Mouse (Mus musculus): ENCODE data around the gene Entpd5. TPM values are rescaled to one million over a fixed set of nuclear protein-coding genes. Genes with fewer than 3 reads are reported as not detected.
A peak's percentile ranks its signal among the peaks of the same experiment; 100 is the strongest.

The Entpd5 gene
- 10.4 and 11.4 TPM in 2 replicates for polyA plus RNA-seq (2016; fragmentation: Nextera tagmentation; extraction: Ambion mirVana)

DNA sequence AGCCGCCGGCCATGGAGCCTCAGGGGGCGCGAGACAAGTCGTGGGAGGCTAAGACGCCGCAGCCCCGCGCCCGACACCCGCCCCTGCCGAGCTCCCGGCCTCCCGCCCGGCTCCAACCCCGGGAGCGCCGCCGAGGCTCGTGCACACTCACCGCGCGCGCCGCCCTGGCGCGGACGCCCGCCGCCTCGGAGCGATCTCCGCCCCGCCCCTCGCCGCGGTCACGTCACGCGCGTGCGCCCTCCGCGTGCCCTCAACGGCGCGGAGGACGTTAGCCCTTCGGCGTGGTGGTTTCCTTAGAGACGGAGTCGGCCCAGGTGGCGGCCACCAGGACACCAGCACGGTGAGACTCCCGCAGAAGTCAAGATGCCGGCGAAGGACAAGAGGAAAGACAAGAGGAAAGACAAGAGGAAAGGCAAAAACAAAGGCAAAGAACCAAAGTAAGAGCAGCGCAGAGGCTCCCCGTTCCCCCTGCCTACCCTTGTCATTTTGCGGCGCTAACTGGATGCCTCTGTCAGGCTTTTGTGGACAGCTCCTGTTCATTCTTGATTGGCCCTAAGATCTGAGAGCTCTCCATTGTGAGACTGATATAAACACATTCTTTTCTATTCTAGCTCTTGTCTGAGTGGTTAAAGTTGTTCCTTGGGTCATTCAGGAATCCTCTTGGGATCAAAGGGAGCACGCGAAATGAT is at the start of gene Entpd5, which contains the start of gene Bbof1:
Gene Entpd5, minus strand, starts transcription at position 211 of the 689 bp plus-strand sequence.
Gene Bbof1, plus strand, starts transcription at position 253 of the 689 bp plus-strand sequence.
- Histone ChIP-seq H3K27me3 (no peaks in the 10 kb centered on the region), H3K4me2 (replicated peaks) (peak within 1 kb of the TSS; percentile 95), H3K9me3 (no peaks in the 10 kb centered on the region), H3K36me3 (no peaks in the 10 kb centered on the region), H3K4me3 (peak within 1 kb of the TSS; percentile 70), H3K9ac (peak within 1 kb of the TSS; percentile 83), H3K27ac (peak within 1 kb of the TSS; percentile 77), H3K4me1 (0 out of 2 replicates have a peak, but pooled peaks cover 3% of the 10 kb centered on the region)
- ATAC-seq (ENCODE audit: insufficient number of reproducible peaks, insufficient read depth, low FRiP score, low TSS enrichment), result peak; percentile 82
- 2% methylated on average over 60 of the region's 63 CpGs for WGBS

DNA sequence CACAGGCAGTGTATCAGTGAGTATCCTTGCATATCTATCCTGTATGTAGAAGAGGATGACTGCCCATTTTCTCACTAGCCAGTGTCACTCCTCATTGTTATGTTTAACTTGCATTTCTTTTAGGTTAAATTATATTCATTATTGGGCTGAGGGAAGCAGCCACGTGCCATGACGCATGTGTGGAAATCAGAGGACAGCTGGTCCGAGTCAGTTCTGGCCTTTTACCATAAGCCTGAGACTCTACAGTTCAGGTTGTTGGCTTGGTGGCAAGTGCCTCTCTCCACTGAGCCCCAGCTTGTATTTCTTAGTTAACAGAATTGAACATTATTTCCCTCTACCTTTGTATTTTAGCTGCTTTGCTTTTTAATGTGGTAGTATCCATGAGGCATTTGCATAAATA is 48.1 kb upstream of the Entpd5 start:
- ATAC-seq (ENCODE audit: insufficient number of reproducible peaks, insufficient read depth, low FRiP score, low TSS enrichment), result no peak
- Histone ChIP-seq H3K9me3 (no peaks in the 10 kb centered on the region), H3K4me2 (replicated peaks) (no peak overlapping the region), H3K4me3 (no peak overlapping the region), H3K9ac (no peak overlapping the region), H3K36me3 (peaks cover 26% of the 10 kb centered on the region), H3K27ac (no peak overlapping the region), H3K4me1 (peaks cover 6% of the 10 kb centered on the region), H3K27me3 (no peaks in the 10 kb centered on the region)
- 86% methylated on average over 3 of the region's 3 CpGs for WGBS

DNA sequence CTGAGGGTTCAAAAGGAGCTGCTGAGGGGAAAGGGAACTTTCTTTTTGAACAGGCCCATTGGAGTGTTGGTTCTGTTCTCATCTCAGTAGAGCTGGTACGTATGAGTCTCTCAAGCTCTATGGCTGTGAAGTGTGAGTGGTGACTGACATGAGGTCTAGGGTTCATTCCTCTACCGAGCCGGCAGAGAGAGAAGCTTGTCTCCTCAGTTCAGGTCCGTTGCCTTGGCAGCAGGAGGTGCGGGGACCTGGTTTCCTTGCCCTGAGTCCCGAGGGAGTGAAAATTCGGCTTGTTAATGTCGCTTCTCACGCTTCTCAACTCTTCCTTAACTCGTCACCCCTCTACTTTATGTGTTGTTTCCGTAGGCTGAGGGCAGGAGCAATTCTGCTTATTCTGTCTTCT is 43.0 kb upstream of the Entpd5 start:
- Histone ChIP-seq H3K4me1 (peaks cover 17% of the 10 kb centered on the region), H3K27ac (no peak overlapping the region), H3K4me3 (peak overlapping the region; percentile 90), H3K9ac (peak overlapping the region; percentile 60), H3K27me3 (0 out of 2 replicates have a peak, but pooled peaks cover 3% of the 10 kb centered on the region), H3K4me2 (replicated peaks) (peak overlapping the region; percentile 82), H3K9me3 (no peaks in the 10 kb centered on the region), H3K36me3 (no peaks in the 10 kb centered on the region)
- 2% methylated on average over 11 of the region's 11 CpGs for WGBS
- no peak for ATAC-seq (ENCODE audit: insufficient number of reproducible peaks, insufficient read depth, low FRiP score, low TSS enrichment)

DNA sequence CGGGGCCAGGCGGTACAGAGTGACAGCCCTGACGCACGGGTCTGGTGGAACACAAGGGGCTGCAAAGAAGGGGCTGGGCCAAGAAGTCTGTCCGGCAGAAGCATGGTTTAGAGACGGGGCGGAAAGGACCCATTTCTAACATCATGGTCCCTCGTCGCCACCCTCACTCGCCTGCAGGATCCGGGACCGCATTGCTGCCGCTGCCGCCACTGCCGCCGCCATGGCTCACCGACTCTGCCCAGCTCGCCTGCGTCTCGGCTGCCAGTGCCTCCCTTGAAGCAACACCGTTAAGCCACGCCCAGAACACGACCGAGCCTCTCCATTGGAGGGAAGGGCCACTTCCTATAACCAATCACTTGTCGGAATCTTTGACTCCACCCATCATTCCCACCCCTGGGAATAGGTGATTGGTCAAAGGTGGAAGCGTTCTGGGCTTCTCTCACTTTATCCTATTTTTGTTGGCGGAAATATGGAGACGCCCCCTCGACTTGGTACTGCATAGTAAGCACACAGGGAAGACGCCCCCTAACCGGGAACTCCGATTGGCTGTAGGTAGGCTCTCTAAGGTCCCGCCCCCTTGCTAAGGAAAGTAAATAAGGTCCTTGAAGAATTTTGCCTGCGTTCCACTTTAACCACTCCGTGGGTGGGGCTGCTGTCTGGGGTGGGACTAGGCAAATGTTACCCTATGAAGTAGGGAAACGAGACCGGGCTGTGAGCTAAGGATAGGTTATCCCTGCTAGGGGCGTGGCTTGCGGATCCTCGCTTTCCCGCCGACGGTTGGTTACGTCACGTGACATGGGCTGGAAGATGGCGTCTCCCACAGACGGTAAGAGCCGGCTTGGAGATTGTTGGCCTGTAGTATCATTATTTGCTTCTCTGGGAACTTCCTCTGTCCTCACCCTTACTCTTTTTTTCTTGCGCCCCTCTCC is 42.2 kb upstream of the Entpd5 start, which contains the start of the genes Aldh6a1 and Lin52:
Gene Aldh6a1, minus strand, starts transcription at position 287 of the 929 bp plus-strand sequence.
Gene Lin52, plus strand, starts transcription at position 705 of the 929 bp plus-strand sequence.
- Histone ChIP-seq H3K9me3 (no peaks in the 10 kb centered on the region), H3K4me3 (peak within 1 kb of the TSS; percentile 90), H3K9ac (peak within 1 kb of the TSS; percentile 60), H3K36me3 (no peaks in the 10 kb centered on the region), H3K27ac (peak within 1 kb of the TSS; percentile 59; the same call in 1 of the 2 replicates), H3K4me1 (peaks cover 17% of the 10 kb centered on the region), H3K27me3 (0 out of 2 replicates have a peak, but pooled peaks cover 3% of the 10 kb centered on the region), H3K4me2 (replicated peaks) (peak within 1 kb of the TSS; percentile 82)
- ATAC-seq (ENCODE audit: insufficient number of reproducible peaks, insufficient read depth, low FRiP score, low TSS enrichment), result peak; percentile 99
- WGBS, result under 1% methylated on average over 49 of the region's 49 CpGs

DNA sequence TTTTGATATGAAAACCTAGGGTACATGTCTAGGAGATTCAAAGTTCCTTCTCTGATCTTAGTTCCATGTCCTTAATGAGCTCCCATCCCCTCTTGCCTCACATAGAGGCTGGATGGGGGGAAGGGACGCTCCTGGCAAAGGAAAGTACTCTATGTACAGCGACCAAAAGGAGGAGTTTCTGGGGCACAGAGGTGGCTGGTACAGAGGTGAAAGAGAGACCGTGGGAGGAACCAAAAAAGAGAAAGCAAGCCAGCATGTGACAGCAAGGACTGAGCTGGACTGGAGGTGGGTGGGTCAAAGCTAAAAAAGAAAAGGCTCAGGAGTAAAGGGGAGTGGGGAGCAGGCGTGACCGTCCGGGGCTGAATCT is 41.5 kb upstream of the Entpd5 start:
- H3K9ac ChIP-seq, result peak overlapping the region; percentile 50
- no peaks in the 10 kb centered on the region for H3K9me3 ChIP-seq
- 0 out of 2 replicates have a peak, but pooled peaks cover 3% of the 10 kb centered on the region for H3K27me3 ChIP-seq
- peak overlapping the region; percentile 82 for H3K4me2 ChIP-seq (replicated peaks)
- peaks cover 17% of the 10 kb centered on the region for H3K4me1 ChIP-seq
- WGBS, result 0% methylated on average over 6 of the region's 6 CpGs
- H3K27ac ChIP-seq, result no peak overlapping the region; the same call in 1 of the 2 replicates
- H3K36me3 ChIP-seq, result no peaks in the 10 kb centered on the region
- ATAC-seq (ENCODE audit: insufficient number of reproducible peaks, insufficient read depth, low FRiP score, low TSS enrichment), result no peak
- peak overlapping the region; percentile 90 for H3K4me3 ChIP-seq

DNA sequence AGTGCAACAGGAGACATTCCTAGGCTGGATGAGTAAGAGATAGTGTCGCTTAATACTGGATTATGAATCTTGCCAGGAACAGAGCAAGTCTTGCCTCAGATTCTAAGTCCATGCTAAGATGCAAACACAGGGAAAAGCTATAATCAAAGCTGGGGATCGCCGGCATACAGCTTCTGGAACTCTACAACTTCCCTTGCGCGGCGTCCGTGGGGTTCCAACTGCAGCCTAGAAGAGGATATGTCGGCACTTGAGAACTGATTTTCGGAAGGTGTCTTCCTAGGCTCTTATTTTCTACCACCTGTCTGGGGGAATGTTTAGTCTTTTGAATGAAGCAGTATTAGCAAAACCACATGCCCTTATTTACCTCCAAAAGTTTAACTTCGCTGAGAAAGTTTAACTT is 41.1 kb upstream of the Entpd5 start:
- Histone ChIP-seq H3K27ac (no peak overlapping the region), H3K4me3 (peak overlapping the region; percentile 90; the same call in 1 of the 2 replicates), H3K9ac (peak overlapping the region; percentile 50; the same call in 1 of the 2 replicates), H3K9me3 (no peaks in the 10 kb centered on the region), H3K27me3 (0 out of 2 replicates have a peak, but pooled peaks cover 3% of the 10 kb centered on the region), H3K4me2 (replicated peaks) (peak overlapping the region; percentile 82), H3K36me3 (no peaks in the 10 kb centered on the region), H3K4me1 (peaks cover 17% of the 10 kb centered on the region)
- no peak for ATAC-seq (ENCODE audit: insufficient number of reproducible peaks, insufficient read depth, low FRiP score, low TSS enrichment)
- WGBS, result 48% methylated on average over 10 of the region's 10 CpGs

DNA sequence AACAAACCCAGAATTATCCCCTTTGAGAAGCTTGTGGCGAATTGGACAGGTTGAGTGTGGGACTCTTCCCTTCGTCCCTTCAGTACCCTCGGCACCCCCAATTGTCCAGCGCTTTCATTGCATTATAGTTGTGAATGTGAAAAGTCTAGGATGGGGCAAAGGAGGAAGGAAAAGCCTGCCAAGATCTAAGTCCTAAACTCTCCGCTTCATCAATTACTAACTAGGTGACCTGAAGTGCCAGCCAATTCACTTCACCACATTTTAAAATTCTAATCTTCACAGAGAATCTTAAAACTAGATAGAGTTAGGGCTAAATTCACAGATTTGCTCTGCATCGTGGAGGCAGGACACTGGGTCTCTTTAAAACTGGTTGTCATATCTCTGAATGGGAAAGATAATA is 39.4 kb upstream of the Entpd5 start:
- H3K4me1 ChIP-seq, result peaks cover 17% of the 10 kb centered on the region
- H3K9me3 ChIP-seq, result no peaks in the 10 kb centered on the region
- no peak overlapping the region for H3K9ac ChIP-seq
- no peak for ATAC-seq (ENCODE audit: insufficient number of reproducible peaks, insufficient read depth, low FRiP score, low TSS enrichment)
- H3K4me3 ChIP-seq, result no peak overlapping the region
- WGBS, result 77% methylated on average over 6 of the region's 6 CpGs
- H3K36me3 ChIP-seq, result no peaks in the 10 kb centered on the region
- H3K4me2 ChIP-seq (replicated peaks), result no peak overlapping the region
- 0 out of 2 replicates have a peak, but pooled peaks cover 3% of the 10 kb centered on the region for H3K27me3 ChIP-seq
- H3K27ac ChIP-seq, result no peak overlapping the region

DNA sequence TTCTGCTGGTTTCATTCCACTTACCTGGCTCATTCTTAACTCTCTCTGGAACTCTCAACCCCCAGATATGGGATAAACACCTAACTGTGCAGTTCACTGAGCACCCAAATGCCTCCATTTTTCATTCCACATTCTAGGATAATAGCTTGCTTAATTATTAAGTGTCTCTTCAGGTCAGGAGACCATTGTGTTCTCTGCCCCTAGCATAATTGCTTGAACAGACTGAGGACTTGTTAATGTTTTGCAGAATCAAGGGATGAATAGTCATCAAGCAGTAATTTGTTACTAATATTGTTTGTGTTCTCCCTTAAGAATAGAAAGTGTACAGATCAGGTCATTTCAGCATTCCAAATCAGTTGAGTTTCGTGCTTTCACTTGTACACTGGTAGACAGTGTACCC is 38.6 kb upstream of the Entpd5 start:
- WGBS, result 79% methylated on average over 1 of the region's 1 CpGs
- Histone ChIP-seq H3K36me3 (no peaks in the 10 kb centered on the region), H3K9ac (no peak overlapping the region), H3K4me2 (replicated peaks) (no peak overlapping the region), H3K4me3 (no peak overlapping the region), H3K27me3 (0 out of 2 replicates have a peak, but pooled peaks cover 3% of the 10 kb centered on the region), H3K27ac (no peak overlapping the region), H3K4me1 (peaks cover 14% of the 10 kb centered on the region), H3K9me3 (no peaks in the 10 kb centered on the region)
- ATAC-seq (ENCODE audit: insufficient number of reproducible peaks, insufficient read depth, low FRiP score, low TSS enrichment), result no peak

DNA sequence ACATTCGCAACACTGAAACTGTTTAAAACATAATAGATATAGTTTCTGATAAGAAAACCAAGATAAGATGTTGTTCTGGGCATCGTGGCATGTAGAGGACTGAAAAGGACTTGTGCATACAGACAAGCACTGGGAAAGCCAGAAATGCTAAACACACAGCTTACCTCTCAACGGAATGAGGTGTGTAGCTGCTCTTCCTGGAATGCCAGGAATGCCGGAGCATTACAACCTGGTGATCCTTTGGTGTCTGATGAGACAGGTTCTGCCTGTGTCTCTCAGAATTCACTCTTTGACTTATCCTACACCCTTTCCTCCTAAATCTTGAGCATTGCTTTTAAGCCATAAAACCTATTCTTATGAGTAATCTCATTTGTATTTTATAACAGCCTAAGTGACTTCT is 33.7 kb upstream of the Entpd5 start:
- Histone ChIP-seq H3K4me2 (replicated peaks) (no peak overlapping the region), H3K4me3 (no peak overlapping the region), H3K9ac (no peak overlapping the region), H3K36me3 (no peaks in the 10 kb centered on the region), H3K4me1 (no peaks in the 10 kb centered on the region), H3K27me3 (0 out of 2 replicates have a peak, but pooled peaks cover 3% of the 10 kb centered on the region), H3K27ac (no peak overlapping the region), H3K9me3 (no peaks in the 10 kb centered on the region)
- no peak for ATAC-seq (ENCODE audit: insufficient number of reproducible peaks, insufficient read depth, low FRiP score, low TSS enrichment)
- WGBS, result 68% methylated on average over 4 of the region's 4 CpGs

DNA sequence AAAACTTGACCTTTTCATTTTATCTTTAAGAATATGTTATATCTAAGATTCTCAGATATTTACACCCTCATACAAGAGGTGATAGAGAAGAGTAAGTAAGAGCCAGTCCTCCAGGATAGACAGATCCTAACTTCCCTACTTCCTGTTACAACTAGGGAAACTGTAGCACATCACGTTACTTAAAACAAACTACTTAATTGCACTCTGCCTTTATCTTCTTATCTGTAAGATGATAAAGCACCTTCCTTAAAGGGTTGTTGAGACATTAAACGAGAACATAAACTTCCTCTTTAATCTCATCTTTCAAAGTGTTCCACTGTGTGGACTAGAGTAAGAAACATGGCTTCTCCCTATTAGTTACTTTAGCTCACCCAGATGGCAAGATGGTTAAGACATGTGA is 29.9 kb upstream of the Entpd5 start:
- no peak for ATAC-seq (ENCODE audit: insufficient number of reproducible peaks, insufficient read depth, low FRiP score, low TSS enrichment)
- H3K4me2 ChIP-seq (replicated peaks), result no peak overlapping the region
- 67% methylated on average over 2 of the region's 2 CpGs for WGBS
- no peaks in the 10 kb centered on the region for H3K9me3 ChIP-seq
- no peak overlapping the region for H3K27ac ChIP-seq
- no peaks in the 10 kb centered on the region for H3K27me3 ChIP-seq
- no peaks in the 10 kb centered on the region for H3K4me1 ChIP-seq
- H3K9ac ChIP-seq, result no peak overlapping the region
- H3K4me3 ChIP-seq, result no peak overlapping the region
- no peaks in the 10 kb centered on the region for H3K36me3 ChIP-seq

DNA sequence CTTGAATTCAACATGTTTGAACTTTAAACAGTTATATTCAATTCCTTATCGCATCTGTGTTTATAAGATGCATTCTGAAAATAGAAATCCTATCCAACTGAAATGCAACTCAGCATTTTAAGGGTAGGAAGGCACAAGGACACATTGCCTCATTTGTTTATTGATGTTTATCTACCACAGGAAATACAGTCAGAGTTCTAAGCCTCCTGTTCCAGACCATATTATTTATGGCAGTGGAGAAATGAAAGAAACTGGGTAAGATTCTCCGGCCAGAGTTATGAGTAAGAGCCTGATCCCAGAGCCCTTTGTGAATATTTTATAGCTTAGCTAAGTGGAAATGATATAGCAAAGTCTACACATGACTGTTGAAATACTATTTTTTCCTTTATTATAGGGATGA is 21.0 kb upstream of the Entpd5 start:
- Histone ChIP-seq H3K36me3 (0 out of 2 replicates have a peak, but pooled peaks cover 9% of the 10 kb centered on the region), H3K4me2 (replicated peaks) (no peak overlapping the region), H3K4me1 (no peaks in the 10 kb centered on the region), H3K4me3 (no peak overlapping the region), H3K9me3 (no peaks in the 10 kb centered on the region), H3K9ac (no peak overlapping the region), H3K27me3 (no peaks in the 10 kb centered on the region), H3K27ac (no peak overlapping the region)
- no peak for ATAC-seq (ENCODE audit: insufficient number of reproducible peaks, insufficient read depth, low FRiP score, low TSS enrichment)
- 89% methylated on average over 2 of the region's 2 CpGs for WGBS

Measured in embryonic facial prominence, embryonic 12.5 days (tissue).